Mouse (Mus musculus): Measurements from ENCODE around the gene Sult6b1. TPM values are rescaled to one million over a fixed set of nuclear protein-coding genes. Genes with fewer than 3 reads are reported as not detected.

The Sult6b1 gene
- polyA plus RNA-seq (2012; rRNA removed) = not detected in 2 replicates

GRCm38 (mm10) chr17:78906892-78907291, at the start of gene Sult6b1:
Gene Sult6b1 (minus strand): TSS chr17:78906992.
- peaks cover 3% of the 10 kb centered on the region; the same call in 1 of the 2 replicates for H3K4me1 ChIP-seq (ENCODE audit: control insufficient read depth, insufficient read depth, insufficient read length, low read length)
- no peak within 1 kb of the TSS for H3K4me3 ChIP-seq (ENCODE audit: low read depth, low read length)
- no peaks in the 10 kb centered on the region for H3K36me3 ChIP-seq (ENCODE audit: control insufficient read depth, insufficient read depth, low read length)
- H3K27me3 ChIP-seq (ENCODE audit: control insufficient read depth, insufficient read depth, low read length) = no peaks in the 10 kb centered on the region
- TF ChIP-seq POLR2A (IDR thresholded peaks at IDR 0.05; ENCODE audit: low read depth, low read length) (no peak), CTCF (IDR thresholded peaks at IDR 0.05; ENCODE audit: extremely low read depth, insufficient read length, insufficient replicate concordance, low read depth, low read length) (no peak)
- 86% methylated on average over 5 of the region's 5 CpGs for WGBS
- no peak within 1 kb of the TSS for H3K27ac ChIP-seq (ENCODE audit: insufficient read depth, low read depth, low read length)

GRCm38 (mm10) chr17:78953240-78953639, 46.4 kb upstream of the Sult6b1 start:
- WGBS = 63% methylated on average over 8 of the region's 8 CpGs
- Histone ChIP-seq H3K36me3 (ENCODE audit: control insufficient read depth, insufficient read depth, low read length) (peaks cover 4% of the 10 kb centered on the region), H3K4me3 (ENCODE audit: low read depth, low read length) (no peak overlapping the region), H3K4me1 (ENCODE audit: control insufficient read depth, insufficient read depth, insufficient read length, low read length) (no peaks in the 10 kb centered on the region), H3K27ac (ENCODE audit: insufficient read depth, low read depth, low read length) (no peak overlapping the region), H3K27me3 (ENCODE audit: control insufficient read depth, insufficient read depth, low read length) (no peaks in the 10 kb centered on the region)
- TF ChIP-seq POLR2A (IDR thresholded peaks at IDR 0.05; ENCODE audit: low read depth, low read length) = no peak
- TF ChIP-seq CTCF (IDR thresholded peaks at IDR 0.05; ENCODE audit: extremely low read depth, insufficient read length, insufficient replicate concordance, low read depth, low read length) = no peak

- no peaks in the 10 kb centered on the region for H3K4me1 ChIP-seq (ENCODE audit: control insufficient read depth, insufficient read depth, insufficient read length, low read length)
- peaks cover 4% of the 10 kb centered on the region for H3K36me3 ChIP-seq (ENCODE audit: control insufficient read depth, insufficient read depth, low read length)
- WGBS = 76% methylated on average over 5 of the region's 5 CpGs
- no peaks in the 10 kb centered on the region for H3K27me3 ChIP-seq (ENCODE audit: control insufficient read depth, insufficient read depth, low read length)
- TF ChIP-seq CTCF (IDR thresholded peaks at IDR 0.05; ENCODE audit: extremely low read depth, insufficient read length, insufficient replicate concordance, low read depth, low read length) = no peak
- no peak for TF ChIP-seq POLR2A (IDR thresholded peaks at IDR 0.05; ENCODE audit: low read depth, low read length)
- H3K4me3 ChIP-seq (ENCODE audit: low read depth, low read length) = no peak overlapping the region
- no peak overlapping the region for H3K27ac ChIP-seq (ENCODE audit: insufficient read depth, low read depth, low read length)
Observed at GRCm38 (mm10) chr17:78952070-78952469, 45.3 kb upstream of the Sult6b1 start.

- Histone ChIP-seq H3K27ac (ENCODE audit: insufficient read depth, low read depth, low read length) (no peak overlapping the region), H3K27me3 (ENCODE audit: control insufficient read depth, insufficient read depth, low read length) (no peaks in the 10 kb centered on the region), H3K4me1 (ENCODE audit: control insufficient read depth, insufficient read depth, insufficient read length, low read length) (no peaks in the 10 kb centered on the region), H3K36me3 (ENCODE audit: control insufficient read depth, insufficient read depth, low read length) (peaks cover 6% of the 10 kb centered on the region), H3K4me3 (ENCODE audit: low read depth, low read length) (no peak overlapping the region)
- TF ChIP-seq CTCF (IDR thresholded peaks at IDR 0.05; ENCODE audit: extremely low read depth, insufficient read length, insufficient replicate concordance, low read depth, low read length) (no peak), POLR2A (IDR thresholded peaks at IDR 0.05; ENCODE audit: low read depth, low read length) (no peak)
- 94% methylated on average over 5 of the region's 5 CpGs for WGBS
Observed at GRCm38 (mm10) chr17:78951225-78951624, 44.4 kb upstream of the Sult6b1 start.

- H3K27me3 ChIP-seq (ENCODE audit: control insufficient read depth, insufficient read depth, low read length) = no peaks in the 10 kb centered on the region
- TF ChIP-seq CTCF (IDR thresholded peaks at IDR 0.05; ENCODE audit: extremely low read depth, insufficient read length, insufficient replicate concordance, low read depth, low read length) = no peak
- TF ChIP-seq POLR2A (IDR thresholded peaks at IDR 0.05; ENCODE audit: low read depth, low read length) = no peak
- 77% methylated on average over 11 of the region's 11 CpGs for WGBS
- H3K4me3 ChIP-seq (ENCODE audit: low read depth, low read length) = no peak overlapping the region
- no peak overlapping the region for H3K27ac ChIP-seq (ENCODE audit: insufficient read depth, low read depth, low read length)
- H3K4me1 ChIP-seq (ENCODE audit: control insufficient read depth, insufficient read depth, insufficient read length, low read length) = no peaks in the 10 kb centered on the region
- peaks cover 10% of the 10 kb centered on the region; the same call in 1 of the 2 replicates for H3K36me3 ChIP-seq (ENCODE audit: control insufficient read depth, insufficient read depth, low read length)
Observed at GRCm38 (mm10) chr17:78942579-78942978, 35.8 kb upstream of the Sult6b1 start.

- peaks cover 12% of the 10 kb centered on the region; the same call in 1 of the 2 replicates for H3K36me3 ChIP-seq (ENCODE audit: control insufficient read depth, insufficient read depth, low read length)
- WGBS = 96% methylated on average over 4 of the region's 4 CpGs
Observed at GRCm38 (mm10) chr17:78938927-78939326, 32.1 kb upstream of the Sult6b1 start.

GRCm38 (mm10) chr17:78937229-78937853, 30.5 kb upstream of the Sult6b1 start:
- Histone ChIP-seq H3K27me3 (ENCODE audit: control insufficient read depth, insufficient read depth, low read length) (no peaks in the 10 kb centered on the region), H3K36me3 (ENCODE audit: control insufficient read depth, insufficient read depth, low read length) (peaks cover 16% of the 10 kb centered on the region; the same call in 1 of the 2 replicates), H3K4me1 (ENCODE audit: control insufficient read depth, insufficient read depth, insufficient read length, low read length) (0 out of 2 replicates have a peak, but pooled peaks cover 2% of the 10 kb centered on the region), H3K4me3 (ENCODE audit: low read depth, low read length) (peak overlapping the region; percentile 64), H3K27ac (ENCODE audit: insufficient read depth, low read depth, low read length) (no peak overlapping the region)
- TF ChIP-seq POLR2A (IDR thresholded peaks at IDR 0.05; ENCODE audit: low read depth, low read length) = no peak
- no peak for TF ChIP-seq CTCF (IDR thresholded peaks at IDR 0.05; ENCODE audit: extremely low read depth, insufficient read length, insufficient replicate concordance, low read depth, low read length)
- WGBS = 5% methylated on average over 26 of the region's 26 CpGs

More at GRCm38 (mm10) chr17:78938927-78939326, 32.1 kb upstream of the Sult6b1 start:
- TF ChIP-seq CTCF (IDR thresholded peaks at IDR 0.05; ENCODE audit: extremely low read depth, insufficient read length, insufficient replicate concordance, low read depth, low read length) = no peak
- no peak for TF ChIP-seq POLR2A (IDR thresholded peaks at IDR 0.05; ENCODE audit: low read depth, low read length)
- H3K27ac ChIP-seq (ENCODE audit: insufficient read depth, low read depth, low read length) = no peak overlapping the region
- no peak overlapping the region for H3K4me3 ChIP-seq (ENCODE audit: low read depth, low read length)
- H3K4me1 ChIP-seq (ENCODE audit: control insufficient read depth, insufficient read depth, insufficient read length, low read length) = 0 out of 2 replicates have a peak, but pooled peaks cover 2% of the 10 kb centered on the region
- H3K27me3 ChIP-seq (ENCODE audit: control insufficient read depth, insufficient read depth, low read length) = no peaks in the 10 kb centered on the region

Data from small intestine, adult 2 months (tissue).